Mouse (Mus musculus) midbrain, embryonic 13.5 days (tissue): ENCODE data around the gene Foxl1. TPM values are rescaled to one million over a fixed set of nuclear protein-coding genes. Genes with fewer than 3 reads are reported as not detected.

Source experiments
- ATAC-seq: fragments of 200-750 bp; cut with Nextera tagmentation; 2 replicates; pipeline ENCODE4 v1.8.0; 2017; ENCODE audit warnings: mild to moderate bottlenecking, moderate TSS enrichment, moderate library complexity
- H3K27ac ChIP-seq: fragments of 300-500 bp; sonication (generic); 2 replicates; pipeline ENCODE4 v1.5.1; 2015; ENCODE audit warnings: inconsistent platforms, mild to moderate bottlenecking, moderate library complexity
- H3K27me3 ChIP-seq: fragments of 300-500 bp; sonication (generic); 2 replicates; pipeline ENCODE4 v1.6.1; 2015; ENCODE audit warnings: mild to moderate bottlenecking, inconsistent platforms
- H3K36me3 ChIP-seq: fragments of 300-500 bp; sonication (generic); 2 replicates; pipeline ENCODE4 v1.6.1; 2015; ENCODE audit warnings: mild to moderate bottlenecking, inconsistent platforms
- H3K4me1 ChIP-seq: fragments of 300-500 bp; sonication (generic); replicated peaks from 2 replicates; pipeline ENCODE4 v1.6.1; 2015; ENCODE audit warnings: inconsistent platforms
- H3K4me2 ChIP-seq: fragments of 300-500 bp; sonication (generic); replicated peaks from 2 replicates; pipeline ENCODE4 v1.6.1; 2015; ENCODE audit warnings: moderate library complexity, mild to moderate bottlenecking, inconsistent platforms
- H3K4me3 ChIP-seq: fragments of 300-500 bp; sonication (generic); replicated peaks from 2 replicates; pipeline ENCODE4 v1.5.1; 2015; ENCODE audit warnings: mild to moderate bottlenecking, inconsistent platforms
- H3K9ac ChIP-seq: fragments of 300-500 bp; sonication (generic); replicated peaks from 2 replicates; pipeline ENCODE4 v1.6.1; 2015; ENCODE audit warnings: mild to moderate bottlenecking, inconsistent platforms
- H3K9me3 ChIP-seq: fragments of 300-500 bp; sonication (generic); 2 replicates; pipeline ENCODE4 v1.6.1; 2016; ENCODE audit warnings: mild to moderate bottlenecking, inconsistent platforms
- WGBS: fragments of 180-500 bp; shearing (Covaris S2); methylation state at CpG from one replicate; pipeline ENCODE4 v1.1.7; 2015; 5-methylcytosine and 5-hydroxymethylcytosine counted together
- polyA plus RNA-seq: library from polyadenylated mRNA; unstranded; fragments of >200 nt; fragmentation: Nextera tagmentation; extraction: Ambion mirVana; gene quantifications from 2 replicates; pipeline ENCODE4 v1.2.1, GENCODE M21; 2015

Foxl1 gene
- polyA plus RNA-seq, 1 experiment from 2014 or later, result 0.13 TPM

DNA sequence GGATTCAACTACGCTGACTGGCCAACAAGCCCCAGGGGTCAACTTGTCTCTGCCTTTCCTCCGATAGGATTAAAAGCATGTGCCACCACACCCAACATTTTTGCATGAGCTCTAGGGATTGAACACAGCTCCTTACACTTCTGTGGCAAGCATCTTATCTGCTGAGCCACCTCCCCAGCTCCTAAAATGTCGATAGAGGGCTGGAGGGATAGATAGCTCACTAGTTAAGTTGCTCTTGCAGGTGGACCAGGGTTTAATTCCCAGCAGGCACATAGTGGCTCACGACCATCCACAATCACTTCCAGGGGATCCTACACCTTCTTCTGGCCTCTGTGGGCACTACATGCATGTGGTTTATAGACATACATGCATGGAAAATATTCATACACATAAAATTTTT, 34.7 kb downstream of the Foxl1 start:
- no peak overlapping the region for H3K9ac ChIP-seq
- no peaks in the 10 kb centered on the region for H3K36me3 ChIP-seq
- no peaks in the 10 kb centered on the region for H3K27me3 ChIP-seq
- ATAC-seq, result no peak
- H3K27ac ChIP-seq, result no peak overlapping the region
- H3K4me3 ChIP-seq, result no peak overlapping the region
- H3K4me2 ChIP-seq, result no peak overlapping the region
- 81% methylated on average over 4 of the region's 4 CpGs for WGBS
- H3K4me1 ChIP-seq, result no peaks in the 10 kb centered on the region
- no peaks in the 10 kb centered on the region for H3K9me3 ChIP-seq

GRCm38 (mm10) chr8:121162906-121163695, 35.4 kb downstream of the Foxl1 start:
- no peaks in the 10 kb centered on the region for H3K27me3 ChIP-seq
- H3K27ac ChIP-seq, result no peak overlapping the region
- WGBS, result 76% methylated on average over 11 of the region's 11 CpGs
- H3K9me3 ChIP-seq, result no peaks in the 10 kb centered on the region
- no peaks in the 10 kb centered on the region for H3K4me1 ChIP-seq
- H3K4me2 ChIP-seq, result no peak overlapping the region
- no peak for ATAC-seq
- H3K36me3 ChIP-seq, result no peaks in the 10 kb centered on the region
- H3K4me3 ChIP-seq, result no peak overlapping the region
- H3K9ac ChIP-seq, result no peak overlapping the region

DNA sequence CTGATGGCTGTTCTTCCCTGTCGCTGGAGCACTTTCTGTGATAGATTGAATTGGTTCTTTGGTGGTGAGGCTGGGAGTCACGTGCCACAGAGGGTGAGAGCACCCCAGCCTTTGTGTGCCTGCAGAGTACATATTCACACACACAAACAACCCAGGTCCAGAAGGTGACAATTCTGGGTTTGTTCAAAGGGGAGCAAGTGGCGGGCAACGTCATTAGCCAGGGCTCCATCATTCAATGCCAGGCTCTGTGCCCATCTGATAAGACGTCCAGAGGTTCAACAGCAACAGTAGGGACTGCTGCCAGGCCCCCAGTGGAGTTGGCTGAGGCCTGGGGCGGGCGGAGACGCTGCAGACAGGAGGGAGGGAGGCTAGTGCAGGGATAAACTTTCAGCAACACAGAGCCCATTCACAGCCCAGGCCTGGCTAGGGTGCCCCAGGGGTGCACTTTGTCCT, 36.3 kb downstream of the Foxl1 start:
- no peak overlapping the region for H3K9ac ChIP-seq
- ATAC-seq, result no peak
- 60% methylated on average over 7 of the region's 8 CpGs for WGBS

GRCm38 (mm10) chr8:121168033-121168432, 40.3 kb downstream of the Foxl1 start:
- 81% methylated on average over 5 of the region's 5 CpGs for WGBS
- no peaks in the 10 kb centered on the region for H3K27me3 ChIP-seq
- no peak for ATAC-seq
- H3K36me3 ChIP-seq, result no peaks in the 10 kb centered on the region
- H3K27ac ChIP-seq, result no peak overlapping the region
- H3K9ac ChIP-seq, result no peak overlapping the region
- H3K4me2 ChIP-seq, result no peak overlapping the region
- H3K4me1 ChIP-seq, result peaks cover 9% of the 10 kb centered on the region; the same call in 1 of the 2 replicates
- no peaks in the 10 kb centered on the region for H3K9me3 ChIP-seq
- no peak overlapping the region for H3K4me3 ChIP-seq

More for the DNA sequence above, 36.3 kb downstream of the Foxl1 start:
- H3K4me3 ChIP-seq, result no peak overlapping the region
- no peak overlapping the region for H3K4me2 ChIP-seq
- H3K27ac ChIP-seq, result no peak overlapping the region
- H3K9me3 ChIP-seq, result no peaks in the 10 kb centered on the region
- H3K4me1 ChIP-seq, result no peaks in the 10 kb centered on the region
- H3K36me3 ChIP-seq, result no peaks in the 10 kb centered on the region
- H3K27me3 ChIP-seq, result no peaks in the 10 kb centered on the region

- 68% methylated on average over 7 of the region's 7 CpGs for WGBS
- Histone ChIP-seq H3K27ac (no peak overlapping the region), H3K9ac (no peak overlapping the region), H3K9me3 (no peaks in the 10 kb centered on the region), H3K4me3 (no peak overlapping the region), H3K36me3 (no peaks in the 10 kb centered on the region), H3K4me2 (no peak overlapping the region), H3K4me1 (peaks cover 9% of the 10 kb centered on the region; the same call in 1 of the 2 replicates), H3K27me3 (no peaks in the 10 kb centered on the region)
- ATAC-seq, result no peak
These were observed 42.4 kb downstream of the Foxl1 start for GRCm38 (mm10) chr8:121170116-121170515.

- no peak for ATAC-seq
- no peak overlapping the region for H3K27ac ChIP-seq
- no peak overlapping the region for H3K4me3 ChIP-seq
- no peaks in the 10 kb centered on the region for H3K36me3 ChIP-seq
- no peak overlapping the region for H3K9ac ChIP-seq
- no peaks in the 10 kb centered on the region for H3K27me3 ChIP-seq
- H3K9me3 ChIP-seq, result no peaks in the 10 kb centered on the region
- no peak overlapping the region for H3K4me2 ChIP-seq
- WGBS, result 75% methylated on average over 27 of the region's 27 CpGs
- peaks cover 9% of the 10 kb centered on the region; the same call in 1 of the 2 replicates for H3K4me1 ChIP-seq
These were observed 43.1 kb downstream of the Foxl1 start for GRCm38 (mm10) chr8:121170626-121171552.

DNA sequence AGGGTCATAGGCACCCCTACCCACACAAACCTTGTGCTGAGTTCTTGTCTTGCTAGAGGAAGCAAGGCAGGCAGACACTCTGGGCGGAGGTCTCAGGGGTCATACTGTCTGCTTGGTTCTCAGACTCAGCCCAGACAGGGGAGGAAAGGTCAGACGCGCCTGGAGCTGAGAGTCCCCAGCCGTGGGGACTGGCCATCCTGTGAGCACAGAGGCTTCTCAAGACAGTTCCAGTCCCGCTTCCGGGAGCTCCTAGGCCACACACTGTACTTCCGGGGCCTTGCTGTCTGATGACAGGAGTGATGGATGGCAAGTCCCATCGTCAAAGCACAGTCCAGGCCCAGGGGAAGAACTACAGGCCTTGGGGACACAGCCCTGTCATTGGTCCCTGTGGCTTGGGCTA, 44.8 kb downstream of the Foxl1 start:
- H3K9ac ChIP-seq, result no peak overlapping the region
- H3K9me3 ChIP-seq, result no peaks in the 10 kb centered on the region
- H3K27me3 ChIP-seq, result no peaks in the 10 kb centered on the region; the same call in 1 of the 2 replicates
- no peak for ATAC-seq
- no peak overlapping the region for H3K4me2 ChIP-seq
- no peaks in the 10 kb centered on the region for H3K36me3 ChIP-seq
- 83% methylated on average over 8 of the region's 8 CpGs for WGBS
- H3K4me1 ChIP-seq, result peaks cover 9% of the 10 kb centered on the region; the same call in 1 of the 2 replicates
- no peak overlapping the region for H3K27ac ChIP-seq
- H3K4me3 ChIP-seq, result no peak overlapping the region

DNA sequence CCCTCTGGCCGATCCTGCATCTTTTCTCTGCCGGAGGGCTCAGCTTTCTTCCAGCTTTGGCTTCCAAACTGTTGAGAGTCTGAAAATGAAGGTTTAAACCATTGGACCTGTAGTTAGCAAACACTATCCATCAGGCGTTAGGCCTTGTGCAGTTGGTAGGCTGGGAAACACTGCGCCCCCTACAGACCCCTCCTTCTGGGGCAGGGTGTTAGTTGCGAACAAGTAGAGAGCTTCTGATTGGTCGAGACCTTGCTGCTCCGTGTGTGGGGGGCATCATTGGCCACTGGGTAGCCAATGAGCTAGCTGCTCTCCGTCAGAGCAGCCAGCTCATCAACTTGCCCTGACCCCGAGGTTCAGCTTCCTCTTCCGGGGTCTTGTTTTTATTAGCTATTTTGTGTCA, 46.4 kb downstream of the Foxl1 start:
- Histone ChIP-seq H3K27ac (no peak overlapping the region), H3K36me3 (no peaks in the 10 kb centered on the region), H3K4me1 (peaks cover 9% of the 10 kb centered on the region; the same call in 1 of the 2 replicates), H3K27me3 (peaks cover 4% of the 10 kb centered on the region), H3K4me2 (no peak overlapping the region), H3K4me3 (no peak overlapping the region), H3K9ac (no peak overlapping the region), H3K9me3 (no peaks in the 10 kb centered on the region)
- WGBS, result 73% methylated on average over 10 of the region's 10 CpGs
- no peak for ATAC-seq

- WGBS, result 66% methylated on average over 29 of the region's 30 CpGs
These were observed 47.2 kb downstream of the Foxl1 start for GRCm38 (mm10) chr8:121174721-121175539.

GRCm38 (mm10) chr8:121175540-121176090, 47.9 kb downstream of the Foxl1 start:
- ATAC-seq, result peak; percentile 51; the same call in 1 of the 2 replicates

More at GRCm38 (mm10) chr8:121174721-121175539, 47.2 kb downstream of the Foxl1 start:
- no peak overlapping the region for H3K27ac ChIP-seq
- H3K4me3 ChIP-seq, result no peak overlapping the region
- H3K4me2 ChIP-seq, result no peak overlapping the region
- ATAC-seq, result no peak
- H3K9ac ChIP-seq, result no peak overlapping the region
- peaks cover 9% of the 10 kb centered on the region; the same call in 1 of the 2 replicates for H3K4me1 ChIP-seq
- H3K9me3 ChIP-seq, result no peaks in the 10 kb centered on the region
- peaks cover 4% of the 10 kb centered on the region for H3K27me3 ChIP-seq
- no peaks in the 10 kb centered on the region for H3K36me3 ChIP-seq

DNA sequence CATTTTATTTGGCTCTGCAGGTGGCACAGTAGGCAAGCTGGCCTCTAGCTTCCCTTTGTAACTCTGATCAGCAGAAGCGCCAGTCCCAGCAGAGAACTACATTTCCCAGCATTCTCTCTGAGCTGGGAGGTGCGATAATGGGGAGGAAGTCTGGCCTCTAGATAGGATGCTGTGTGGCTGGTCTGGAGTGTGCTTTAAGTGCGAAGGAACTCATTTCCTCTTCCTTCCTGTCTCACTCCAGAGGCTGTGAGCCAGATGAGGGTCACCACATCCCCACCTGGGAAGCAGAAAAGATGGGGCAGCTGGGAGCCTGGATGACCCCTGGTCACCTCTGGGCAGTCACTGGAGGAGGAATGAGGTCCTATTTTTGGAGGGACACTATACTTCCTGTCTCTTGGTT, 48.6 kb downstream of the Foxl1 start:
- peak; percentile 69; the same call in 1 of the 2 replicates for ATAC-seq

More at GRCm38 (mm10) chr8:121175540-121176090, 47.9 kb downstream of the Foxl1 start:
- Histone ChIP-seq H3K4me2 (no peak overlapping the region), H3K4me3 (no peak overlapping the region), H3K36me3 (no peaks in the 10 kb centered on the region), H3K27ac (no peak overlapping the region), H3K9ac (no peak overlapping the region), H3K4me1 (peaks cover 7% of the 10 kb centered on the region), H3K9me3 (no peaks in the 10 kb centered on the region), H3K27me3 (peaks cover 4% of the 10 kb centered on the region)
- WGBS, result 67% methylated on average over 8 of the region's 8 CpGs

More for the DNA sequence above, 48.6 kb downstream of the Foxl1 start:
- Histone ChIP-seq H3K27ac (no peak overlapping the region), H3K4me3 (no peak overlapping the region), H3K4me1 (peaks cover 9% of the 10 kb centered on the region), H3K9ac (no peak overlapping the region), H3K4me2 (no peak overlapping the region), H3K27me3 (peaks cover 4% of the 10 kb centered on the region), H3K9me3 (no peaks in the 10 kb centered on the region), H3K36me3 (no peaks in the 10 kb centered on the region)
- 34% methylated on average over 3 of the region's 3 CpGs for WGBS
